Mouse (Mus musculus) liver, adult 2 months (tissue): ENCODE measurements at regions not wholly inside any gene's neighbourhood (a gene's known extent, or its start where the extent isn't known, plus 50 kb on each side); places are given as distances from the start of the nearest gene placed in this dataset.

Source experiments
- DNase-seq: peaks from one replicate; pipeline ENCODE4 v3.0.0-alpha.2; 2011; ENCODE audit warnings: low read depth, low spot score; ENCODE audit errors: extremely low read depth
- H3K27ac ChIP-seq: fragments of 200-500 bp; replicated peaks from 2 replicates; pipeline ENCODE4 v1.5.1; 2012; ENCODE audit warnings: low read depth, mild to moderate bottlenecking, control low read depth, inconsistent platforms, low read length; ENCODE audit not compliant: insufficient read depth
- H3K27me3 ChIP-seq: fragments of 200-500 bp; 2 replicates; pipeline ENCODE4 v1.6.1; 2012; ENCODE audit warnings: mild to moderate bottlenecking, moderate library complexity, low read length, inconsistent platforms; ENCODE audit not compliant: control insufficient read depth, insufficient read depth
- H3K36me3 ChIP-seq: fragments of 200-500 bp; 2 replicates; pipeline ENCODE4 v1.6.1; 2012; ENCODE audit warnings: low read length, inconsistent platforms; ENCODE audit not compliant: control insufficient read depth, insufficient read depth
- H3K4me1 ChIP-seq: fragments of 200-500 bp; 2 replicates; pipeline ENCODE4 v1.6.1; 2011; ENCODE audit warnings: low read length; ENCODE audit not compliant: control insufficient read depth, insufficient read depth
- H3K4me3 ChIP-seq: fragments of 200-500 bp; 2 replicates; pipeline ENCODE4 v1.5.1; 2011; ENCODE audit warnings: low read depth, mild to moderate bottlenecking, control low read depth, low read length, moderate library complexity; ENCODE audit not compliant: insufficient read depth
- H3K79me2 ChIP-seq: fragments of 200-500 bp; 2 replicates; pipeline ENCODE4 v1.6.1; 2012; ENCODE audit warnings: inconsistent platforms, mild to moderate bottlenecking, low read length, moderate library complexity; ENCODE audit not compliant: control insufficient read depth, insufficient read depth
- H3K9ac ChIP-seq: fragments of 200-500 bp; 2 replicates; pipeline ENCODE4 v1.6.1; 2012; ENCODE audit warnings: low read depth, mild to moderate bottlenecking, control low read depth, inconsistent platforms, low read length
- CTCF ChIP-seq: fragments of 200-500 bp; IDR thresholded peaks from 2 replicates; pipeline ENCODE4 v1.5.1; 2011; ENCODE audit warnings: low read depth, low read length, control low read depth
- POLR2A ChIP-seq: fragments of 200-500 bp; IDR thresholded peaks from 2 replicates; pipeline ENCODE4 v1.6.1; 2011; ENCODE audit warnings: low read length, control low read depth; ENCODE audit not compliant: insufficient read depth; ENCODE audit errors: extremely low read depth
- WGBS: fragments of 180-500 bp; shearing (Covaris S2); methylation state at CpG from one replicate; pipeline ENCODE4 v1.1.7; 2018; 5-methylcytosine and 5-hydroxymethylcytosine counted together

DNA sequence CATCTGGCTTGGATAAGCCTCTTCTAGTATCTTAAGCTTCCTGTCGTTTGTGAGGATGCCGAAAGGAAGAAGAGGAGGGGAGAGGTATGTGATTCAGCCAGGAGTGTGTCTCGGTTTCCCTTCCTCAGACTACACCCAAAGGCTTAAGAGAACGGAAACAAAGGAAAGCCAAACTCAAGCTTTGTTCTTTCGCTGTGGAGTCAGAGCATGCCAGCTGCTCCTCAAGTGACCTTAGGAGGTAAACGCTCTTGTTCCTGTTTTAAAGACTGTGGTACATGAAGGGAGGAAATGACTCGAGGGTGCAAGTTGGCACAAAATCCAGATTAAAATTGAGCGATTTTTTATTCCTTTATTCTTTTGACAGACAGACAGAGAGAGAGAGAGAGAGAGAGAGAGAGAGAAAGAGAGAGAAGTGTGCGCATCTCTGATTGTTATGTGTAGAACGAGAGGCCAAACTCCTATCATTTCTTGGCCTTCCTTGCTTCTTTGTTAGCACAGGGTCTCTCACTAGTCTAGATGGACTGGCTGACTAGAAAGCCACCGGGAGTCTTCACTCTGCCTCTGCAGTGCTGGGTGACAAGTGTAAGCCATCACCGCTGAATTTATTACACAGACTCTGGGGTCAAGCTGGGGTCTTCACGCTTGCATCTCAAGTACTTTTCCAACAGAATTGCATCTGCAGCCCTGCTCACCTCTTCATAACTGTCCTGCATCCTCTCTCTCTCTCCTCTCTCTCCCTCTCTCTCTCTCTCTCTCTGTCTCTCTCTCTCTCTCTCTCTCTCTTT, 151.5 kb upstream of the Pde3a start:
- Histone ChIP-seq H3K4me3 (no peak overlapping the region), H3K79me2 (no peaks in the 10 kb centered on the region), H3K36me3 (no peaks in the 10 kb centered on the region), H3K27me3 (no peaks in the 10 kb centered on the region), H3K4me1 (no peaks in the 10 kb centered on the region), H3K9ac (no peak overlapping the region), H3K27ac (no peak overlapping the region)
- TF ChIP-seq CTCF (no peak), POLR2A (no peak)
- 64% methylated on average over 13 of the region's 13 CpGs for WGBS
- DNase-seq: no peak

- no peaks in the 10 kb centered on the region for H3K4me1 ChIP-seq
- DNase-seq: no peak
- TF ChIP-seq CTCF (no peak), POLR2A (no peak)
- no peak overlapping the region for H3K9ac ChIP-seq
- H3K4me3 ChIP-seq: no peak overlapping the region
- H3K27me3 ChIP-seq: no peaks in the 10 kb centered on the region
- no peak overlapping the region for H3K27ac ChIP-seq
- 60% methylated on average over 5 of the region's 5 CpGs for WGBS
- no peaks in the 10 kb centered on the region for H3K79me2 ChIP-seq
- H3K36me3 ChIP-seq: no peaks in the 10 kb centered on the region
Observed at GRCm38 (mm10) chr6:141118287-141118686, 130.8 kb upstream of the Pde3a start.

DNA sequence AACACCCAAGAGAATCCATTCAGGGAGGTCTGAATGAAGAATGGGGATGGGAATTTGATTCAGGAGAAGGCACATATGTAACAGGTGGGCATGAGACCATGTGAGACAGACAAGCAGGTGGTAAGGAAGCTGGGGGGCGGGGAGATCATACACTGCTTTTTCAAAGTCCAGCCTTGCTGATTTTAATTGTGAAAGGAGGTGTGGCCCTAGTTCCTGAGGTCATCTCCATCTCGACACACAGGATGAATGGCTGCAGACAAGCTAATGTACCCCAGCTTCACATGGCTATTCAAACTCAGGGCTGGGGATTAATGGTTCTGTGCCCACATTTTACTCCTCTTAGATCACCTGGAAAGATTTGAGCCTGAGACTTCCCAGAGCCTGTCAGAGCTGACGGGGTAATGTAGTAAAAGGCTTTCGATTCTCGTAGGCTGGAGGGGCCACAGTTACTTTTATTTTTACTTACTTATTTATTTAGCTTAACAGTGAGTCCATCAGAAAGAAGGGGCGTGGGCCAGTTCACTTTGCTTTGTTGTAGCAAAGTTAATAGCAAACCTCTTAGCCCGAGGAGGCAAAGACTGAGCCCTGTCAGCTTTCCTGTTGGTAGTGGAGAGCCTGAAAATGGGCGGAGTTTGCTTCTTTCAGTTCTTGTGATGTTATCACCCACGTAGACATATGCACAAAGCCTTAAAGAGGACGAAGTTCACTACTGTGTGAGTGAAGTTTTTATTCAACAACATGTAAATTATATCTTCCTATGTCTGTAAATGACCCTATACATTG, 122.3 kb upstream of the Pde3a start:
- H3K27me3 ChIP-seq: no peaks in the 10 kb centered on the region
- no peaks in the 10 kb centered on the region for H3K36me3 ChIP-seq
- no peaks in the 10 kb centered on the region for H3K79me2 ChIP-seq
- H3K9ac ChIP-seq: no peak overlapping the region
- H3K4me3 ChIP-seq: no peak overlapping the region
- DNase-seq: no peak
- TF ChIP-seq POLR2A (no peak), CTCF (no peak)
- H3K27ac ChIP-seq: no peak overlapping the region
- no peaks in the 10 kb centered on the region for H3K4me1 ChIP-seq
- 36% methylated on average over 10 of the region's 10 CpGs for WGBS

- no peak overlapping the region for H3K27ac ChIP-seq
- 56% methylated on average over 1 of the region's 1 CpGs for WGBS
Observed at GRCm38 (mm10) chr6:141129596-141129995, 119.5 kb upstream of the Pde3a start.

GRCm38 (mm10) chr6:141134176-141134575, 114.9 kb upstream of the Pde3a start:
- no peaks in the 10 kb centered on the region for H3K36me3 ChIP-seq
- no peaks in the 10 kb centered on the region for H3K4me1 ChIP-seq
- TF ChIP-seq CTCF (no peak), POLR2A (no peak)
- H3K9ac ChIP-seq: no peak overlapping the region
- no peaks in the 10 kb centered on the region for H3K79me2 ChIP-seq
- DNase-seq: no peak
- no peak overlapping the region for H3K27ac ChIP-seq
- WGBS: 67% methylated on average over 6 of the region's 6 CpGs
- no peak overlapping the region for H3K4me3 ChIP-seq
- no peaks in the 10 kb centered on the region for H3K27me3 ChIP-seq

More at GRCm38 (mm10) chr6:141129596-141129995, 119.5 kb upstream of the Pde3a start:
- no peak overlapping the region for H3K4me3 ChIP-seq
- no peak for TF ChIP-seq CTCF
- no peak for TF ChIP-seq POLR2A
- no peaks in the 10 kb centered on the region for H3K27me3 ChIP-seq
- H3K79me2 ChIP-seq: no peaks in the 10 kb centered on the region
- no peak overlapping the region for H3K9ac ChIP-seq
- H3K4me1 ChIP-seq: no peaks in the 10 kb centered on the region
- no peak for DNase-seq
- H3K36me3 ChIP-seq: no peaks in the 10 kb centered on the region
